Mouse (Mus musculus) yolk sac, embryonic 10.5 days (tissue): ENCODE measurements around the gene Anapc16.

ENCODE experiments used
- DNase-seq: peaks from one replicate; pipeline ENCODE4 v3.0.0-alpha.2; 2017; ENCODE audit warnings: low spot score

Gene Anapc16

GRCm38 (mm10) chr10:59949783-59950605 is 52.9 kb downstream of the Anapc16 start:
- no peak for DNase-seq

GRCm38 (mm10) chr10:59949255-59949648 is 53.7 kb downstream of the Anapc16 start:
- no peak for DNase-seq

DNA sequence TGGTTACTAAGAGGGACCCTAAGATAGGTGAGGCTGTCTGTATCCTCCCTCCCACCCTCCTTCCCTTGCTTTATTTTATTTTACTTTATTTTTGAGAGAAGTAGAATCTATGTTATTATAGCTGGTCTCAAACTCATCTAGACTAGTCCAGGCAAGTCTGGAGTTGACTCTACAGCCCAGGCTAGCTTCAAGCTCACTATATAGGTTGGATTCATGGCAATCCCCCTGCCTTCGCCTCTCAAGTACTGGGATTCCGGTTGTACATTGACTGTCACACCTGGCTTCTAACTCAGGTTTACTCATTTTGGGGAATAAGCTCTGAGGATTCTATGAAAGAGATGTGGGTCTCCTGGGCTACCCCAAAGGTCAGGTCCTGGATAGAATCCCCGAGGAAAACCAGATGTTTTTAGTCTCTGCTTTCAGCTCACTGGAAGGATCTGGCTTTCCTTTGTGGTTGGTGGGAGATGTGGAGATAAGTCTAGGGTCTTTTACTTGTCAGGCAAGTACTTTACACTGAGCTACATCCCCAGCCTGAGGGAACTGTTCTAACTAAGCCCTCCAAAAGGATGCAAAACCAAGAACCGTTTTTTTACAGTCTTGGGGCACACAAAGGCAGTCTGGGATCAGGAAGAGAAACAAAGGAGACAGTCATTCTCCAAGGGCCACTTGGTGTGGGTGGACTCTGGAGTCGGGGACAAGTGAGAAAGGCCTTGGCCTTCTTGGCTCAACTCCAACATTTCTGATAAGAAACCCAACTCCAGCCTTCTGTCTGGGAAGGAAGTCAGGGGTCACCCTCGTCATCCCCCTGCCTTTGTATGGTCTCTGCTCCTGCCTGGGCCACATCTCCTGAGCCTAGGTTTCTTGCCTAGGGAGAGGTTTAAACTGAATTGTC is 54.3 kb downstream of the Anapc16 start:
- DNase-seq: peak; percentile 48

- no peak for DNase-seq
Observed at GRCm38 (mm10) chr10:59947296-59948073, 55.5 kb downstream of the Anapc16 start.

DNA sequence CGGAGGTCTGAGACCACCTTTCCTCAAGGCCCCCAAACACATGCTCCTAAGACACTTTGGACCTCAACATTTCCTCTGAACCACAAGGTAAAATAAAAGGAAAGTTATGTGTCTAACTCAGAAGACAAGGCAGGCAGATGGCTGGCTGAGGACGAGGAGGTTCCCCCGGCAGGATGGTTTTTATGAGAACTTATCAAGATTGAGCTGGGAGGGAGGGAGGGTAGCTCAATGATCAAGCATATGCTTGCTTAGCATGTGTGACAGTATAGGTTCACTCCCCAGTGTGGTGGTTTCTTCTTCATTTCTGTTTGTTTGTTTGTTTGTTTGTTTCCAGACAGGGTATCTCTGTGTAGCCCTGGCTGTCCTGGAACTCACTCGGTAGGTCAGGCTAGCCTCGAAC is 56.6 kb downstream of the Anapc16 start:
- DNase-seq: no peak

DNA sequence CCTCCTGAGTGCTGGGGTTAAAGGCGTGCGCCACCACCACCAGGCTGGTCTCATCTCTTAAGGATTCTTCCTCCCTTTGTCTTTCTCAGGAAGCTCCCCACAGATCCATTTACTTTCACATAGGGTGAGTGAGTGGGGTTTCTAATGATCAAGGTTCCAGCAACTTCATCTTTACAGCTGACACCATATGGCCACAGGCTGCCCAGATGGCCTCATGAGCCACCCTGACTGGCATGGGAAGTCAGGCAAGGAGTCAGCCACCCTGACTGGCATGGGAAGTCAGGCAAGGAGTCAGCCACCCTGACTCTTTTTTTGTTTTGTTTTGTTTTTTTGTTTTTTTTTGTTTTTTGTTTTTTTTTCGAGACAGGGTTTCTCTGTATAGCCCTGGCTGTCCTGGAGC is 57.5 kb downstream of the Anapc16 start:
- DNase-seq: no peak

DNA sequence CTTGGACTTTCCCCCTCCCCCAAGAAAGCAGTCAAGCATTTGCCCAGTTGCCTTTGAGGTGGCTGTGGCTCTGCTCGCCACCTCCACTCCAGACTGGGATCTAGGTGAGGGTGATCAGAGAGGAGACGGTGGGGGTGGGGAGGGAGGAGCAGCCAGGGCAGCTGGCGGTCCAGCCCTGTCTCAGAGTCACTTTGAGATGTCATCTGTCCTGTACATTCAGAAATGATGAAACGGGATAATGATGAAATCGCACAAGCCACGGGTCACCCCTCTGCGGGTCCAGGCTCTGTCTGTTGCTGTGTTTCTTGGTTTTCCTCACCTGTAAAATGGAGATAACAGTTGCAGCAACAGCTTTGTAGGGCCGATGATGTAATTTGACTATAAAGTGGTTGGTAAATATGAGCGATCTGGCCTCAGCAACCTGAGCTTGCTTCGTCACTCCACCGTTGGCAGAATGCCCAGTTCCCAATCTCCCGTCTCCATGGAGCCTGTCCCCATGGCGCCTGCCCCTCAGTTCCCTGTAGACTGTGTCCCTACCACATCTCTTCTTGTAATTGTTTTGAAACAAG is 59.4 kb downstream of the Anapc16 start:
- no peak for DNase-seq

- no peak for DNase-seq
Observed at GRCm38 (mm10) chr10:59942847-59943420, 60.0 kb downstream of the Anapc16 start.

DNA sequence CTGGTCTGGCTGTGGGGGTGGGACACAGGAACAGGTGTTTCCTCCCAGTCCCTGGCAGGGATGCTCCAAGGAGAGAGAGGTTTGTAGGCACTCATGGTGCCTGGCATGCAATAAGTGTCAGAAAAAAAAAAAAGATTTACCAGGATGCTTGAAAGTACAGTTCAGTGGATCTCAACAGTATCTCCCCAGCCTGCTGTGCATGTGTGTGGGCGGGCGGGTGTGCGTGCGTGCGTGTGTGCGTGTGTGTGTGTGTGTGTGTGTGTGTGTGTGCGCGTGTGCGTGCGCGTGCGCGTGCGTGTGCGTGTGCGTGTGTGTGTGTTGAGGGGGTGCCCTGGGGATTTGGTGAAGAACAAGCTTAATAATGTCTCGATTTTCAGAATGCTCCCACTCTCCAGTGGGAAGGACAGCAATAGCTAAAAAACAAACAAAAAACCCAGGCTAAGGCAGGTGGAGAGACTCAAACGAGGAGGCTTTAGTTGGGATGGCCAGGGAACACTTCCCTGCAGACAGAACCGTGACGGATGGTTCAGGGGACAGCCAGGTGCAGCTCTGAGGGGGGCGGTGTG is 60.6 kb downstream of the Anapc16 start:
- no peak for DNase-seq

- DNase-seq: no peak
Observed at GRCm38 (mm10) chr10:59939081-59939480, 63.9 kb downstream of the Anapc16 start.

DNA sequence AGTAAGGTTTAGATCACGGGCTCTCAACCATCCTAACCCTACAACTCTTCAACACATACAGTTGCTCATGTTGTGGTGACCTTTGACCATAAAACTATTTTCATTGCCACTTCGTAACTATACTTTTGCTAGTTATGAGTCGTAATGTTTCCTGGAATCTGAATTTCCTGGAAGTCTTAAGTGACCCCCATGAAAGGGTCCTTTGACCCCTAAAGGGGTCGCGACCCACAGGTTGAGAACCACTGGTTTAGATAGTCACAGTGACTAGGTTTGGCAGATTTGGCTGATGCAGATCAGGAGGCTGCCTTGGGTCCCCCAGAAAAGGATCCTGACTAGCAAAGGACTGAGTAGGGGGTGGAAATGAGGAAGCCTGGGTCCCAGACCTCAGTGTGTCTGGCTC is 64.3 kb downstream of the Anapc16 start:
- no peak for DNase-seq
